Mouse (Mus musculus) stomach, postnatal 0 days (tissue): ENCODE data around the gene Gdpd3.

ENCODE experiments used
- CTCF ChIP-seq: IDR thresholded peaks from 2 replicates; pipeline ENCODE4 v1.5.1; 2016; ENCODE audit warnings: antibody characterized with exemption, low read depth, mild to moderate bottlenecking, moderate library complexity
- EP300 ChIP-seq: optimal IDR thresholded peaks from 2 replicates; pipeline ENCODE3; 2016; ENCODE audit warnings: antibody characterized with exemption

GRCm38 (mm10) chr7:126807405-126807804 is 41.3 kb downstream of the Gdpd3 start:
- no peak for TF ChIP-seq CTCF
- TF ChIP-seq EP300: no peak
